Mouse (Mus musculus): ENCODE data around the gene Hs3st4.

The Hs3st4 gene

GRCm38 (mm10) chr7:124347218-124348017, 364.7 kb downstream of the Hs3st4 start:
- DNase-seq (ENCODE audit: low spot score): no peak

DNA sequence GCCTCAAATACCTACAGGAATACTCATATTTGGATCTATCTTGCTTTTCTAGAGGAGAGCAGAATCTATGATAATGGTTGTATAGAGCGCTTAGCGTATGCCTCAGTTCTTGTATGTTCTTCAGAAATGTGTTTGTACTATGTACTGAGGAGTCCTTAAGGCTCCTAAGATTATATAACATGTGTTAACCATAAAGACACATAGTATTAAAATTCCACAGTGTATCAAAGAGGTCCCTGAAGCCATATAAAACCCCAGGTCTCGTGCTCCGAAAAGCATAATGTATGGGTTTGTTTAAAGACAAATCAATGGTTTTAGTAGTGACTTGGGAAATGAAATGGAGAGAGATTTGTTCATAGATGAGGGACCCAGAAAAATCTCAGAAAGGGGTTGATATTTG, 371.4 kb downstream of the Hs3st4 start:
- no peak for DNase-seq (ENCODE audit: low spot score)

DNA sequence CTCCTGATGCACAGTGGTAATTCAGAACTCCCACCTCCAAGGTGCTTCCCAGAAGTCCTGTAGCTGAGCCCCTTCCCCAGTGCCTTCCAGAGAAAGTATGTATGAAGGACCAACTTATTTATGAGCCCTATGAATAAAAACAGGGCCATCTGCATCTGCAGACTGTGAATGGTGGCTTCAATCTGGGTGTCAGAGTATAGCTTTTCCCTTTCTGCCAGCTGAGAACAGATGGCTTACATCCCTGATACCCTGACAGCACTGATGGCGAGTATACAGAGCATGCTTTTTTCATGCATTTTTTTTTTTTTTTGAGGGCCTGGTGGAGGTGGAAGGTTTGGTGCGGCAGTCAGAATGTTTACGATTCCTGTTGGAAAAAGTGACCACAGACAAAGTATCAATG, 375.4 kb downstream of the Hs3st4 start:
- no peak for DNase-seq (ENCODE audit: low spot score)

DNA sequence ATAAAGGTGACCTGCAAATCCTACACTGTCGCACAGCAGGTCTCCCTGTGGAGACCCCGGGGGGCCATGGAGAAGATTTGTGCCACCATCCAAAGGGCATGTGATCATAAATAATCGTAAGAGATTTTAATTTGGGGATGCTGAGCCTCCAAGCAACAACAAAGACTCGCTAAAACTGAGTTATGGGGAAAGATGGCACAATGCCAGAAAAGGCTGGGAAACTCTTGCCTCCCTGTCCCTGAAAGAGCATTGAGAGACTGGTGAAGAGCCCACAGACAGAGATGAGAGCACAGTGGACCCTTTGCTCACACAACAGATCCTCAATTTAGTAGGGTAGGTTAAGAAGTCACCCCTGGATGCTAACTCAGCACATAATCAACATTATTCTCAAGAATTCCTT, 377.2 kb downstream of the Hs3st4 start:
- no peak for DNase-seq (ENCODE audit: low spot score)

DNA sequence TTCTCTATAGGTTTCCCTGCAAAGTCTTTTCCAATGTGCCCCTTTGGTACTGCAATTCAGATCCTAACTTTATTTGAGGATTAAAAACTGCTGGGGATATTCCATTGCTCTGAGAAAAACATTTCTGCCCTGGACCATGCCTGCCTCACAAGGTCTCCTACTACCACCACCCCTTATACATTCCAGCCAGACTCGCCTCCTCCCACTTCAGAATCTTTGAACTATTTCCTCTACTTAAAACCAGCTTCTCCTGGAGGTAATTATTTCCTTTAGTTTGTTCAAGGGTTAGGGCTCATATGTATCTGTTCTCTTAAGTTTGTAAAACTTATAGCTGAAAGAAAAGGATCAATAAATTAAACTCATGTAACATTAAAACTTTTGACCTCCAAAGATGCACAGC, 389.6 kb downstream of the Hs3st4 start:
- DNase-seq (ENCODE audit: low spot score): no peak

DNA sequence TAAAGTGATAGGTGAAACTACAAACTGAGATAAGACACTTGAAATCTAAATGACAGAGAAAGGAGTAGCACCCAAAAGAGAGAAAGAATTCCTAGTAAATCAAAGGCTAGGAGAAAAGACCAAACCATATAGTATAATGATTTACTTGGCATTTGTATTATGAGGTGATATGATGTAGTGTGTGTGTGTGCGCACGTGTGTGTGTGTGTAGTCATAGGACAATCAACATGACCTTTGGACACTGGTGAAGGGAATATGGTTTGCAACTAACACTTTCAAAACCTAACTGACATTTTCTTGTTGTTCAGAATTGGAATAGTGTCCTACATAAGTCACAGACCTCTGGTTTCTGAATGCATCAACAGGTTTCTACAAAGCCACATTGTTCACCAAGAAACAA, 390.0 kb downstream of the Hs3st4 start:
- no peak for DNase-seq (ENCODE audit: low spot score)

DNA sequence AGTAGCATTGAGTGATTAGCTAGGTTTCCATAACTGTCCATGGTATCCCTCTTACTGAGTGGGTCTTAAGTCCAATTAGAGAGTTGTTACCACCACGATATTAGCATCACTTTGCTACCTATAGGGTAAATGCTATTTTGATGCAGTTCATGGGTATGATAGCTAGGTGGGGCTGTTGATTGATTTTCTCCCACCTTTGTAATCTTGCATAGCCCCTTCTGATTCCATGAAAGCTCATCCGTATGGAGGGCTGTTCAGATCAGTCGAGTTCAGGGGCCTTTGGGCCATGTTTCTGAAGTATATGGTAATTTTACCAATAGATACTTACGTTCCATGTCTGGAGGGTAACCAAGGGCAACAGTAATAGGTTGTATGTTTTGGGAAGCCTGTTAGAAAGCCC, 400.8 kb downstream of the Hs3st4 start:
- DNase-seq (ENCODE audit: low spot score): no peak

DNA sequence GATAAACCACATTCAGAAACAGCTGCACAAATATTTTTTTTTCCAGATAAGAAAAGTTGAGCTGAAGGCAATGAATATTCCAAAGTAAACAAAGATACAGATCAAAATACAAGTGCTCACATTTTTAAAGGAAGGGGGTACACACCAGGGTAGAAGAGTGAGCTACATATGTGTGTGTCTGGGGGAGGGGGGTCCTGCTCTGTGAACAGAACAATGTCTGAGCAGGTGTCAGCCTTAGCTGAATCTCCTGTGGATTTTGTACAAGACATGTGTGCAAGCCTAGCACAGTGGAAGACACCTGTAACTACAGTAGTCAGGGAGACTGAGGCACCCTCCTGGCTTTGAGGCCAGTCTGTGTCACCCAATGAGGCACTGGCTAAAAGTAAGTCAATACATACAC, 416.5 kb downstream of the Hs3st4 start:
- no peak for DNase-seq (ENCODE audit: low spot score)

- DNase-seq (ENCODE audit: low spot score): no peak
Measured at GRCm38 (mm10) chr7:124426951-124427350, 444.3 kb downstream of the Hs3st4 start.
